Mouse (Mus musculus) embryo, embryonic 11 days (tissue): ENCODE results near the gene Farsa.
"Not testable (repeated sequence)": the region's sequence is repeated elsewhere in the genome, so short reads cannot be mapped to it uniquely, and the experiment has no call there.

Source experiments
- DNase-seq: peaks from one replicate; pipeline ENCODE4 v3.0.0-alpha.2; 2015

The Farsa gene

DNA sequence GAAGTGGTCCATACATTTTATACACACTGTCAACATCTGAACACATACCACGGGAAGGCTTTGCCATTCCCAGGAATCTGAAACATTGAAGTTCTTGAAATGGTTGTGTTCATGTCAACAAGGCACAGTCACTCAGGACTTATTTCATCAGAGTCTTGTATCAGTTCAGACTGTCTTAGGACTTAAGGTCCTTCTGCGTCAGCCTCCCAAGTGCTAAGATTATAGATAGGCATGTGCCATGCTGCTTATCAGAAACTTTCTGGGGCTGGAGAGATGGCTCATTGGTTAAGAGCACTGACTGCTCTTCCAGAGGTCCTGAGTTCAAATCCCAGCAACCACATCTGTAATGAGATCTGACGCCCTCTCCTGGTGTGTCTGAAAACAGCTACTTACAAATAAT lies 17.6 kb downstream of the Farsa start:
- DNase-seq = no peak

DNA sequence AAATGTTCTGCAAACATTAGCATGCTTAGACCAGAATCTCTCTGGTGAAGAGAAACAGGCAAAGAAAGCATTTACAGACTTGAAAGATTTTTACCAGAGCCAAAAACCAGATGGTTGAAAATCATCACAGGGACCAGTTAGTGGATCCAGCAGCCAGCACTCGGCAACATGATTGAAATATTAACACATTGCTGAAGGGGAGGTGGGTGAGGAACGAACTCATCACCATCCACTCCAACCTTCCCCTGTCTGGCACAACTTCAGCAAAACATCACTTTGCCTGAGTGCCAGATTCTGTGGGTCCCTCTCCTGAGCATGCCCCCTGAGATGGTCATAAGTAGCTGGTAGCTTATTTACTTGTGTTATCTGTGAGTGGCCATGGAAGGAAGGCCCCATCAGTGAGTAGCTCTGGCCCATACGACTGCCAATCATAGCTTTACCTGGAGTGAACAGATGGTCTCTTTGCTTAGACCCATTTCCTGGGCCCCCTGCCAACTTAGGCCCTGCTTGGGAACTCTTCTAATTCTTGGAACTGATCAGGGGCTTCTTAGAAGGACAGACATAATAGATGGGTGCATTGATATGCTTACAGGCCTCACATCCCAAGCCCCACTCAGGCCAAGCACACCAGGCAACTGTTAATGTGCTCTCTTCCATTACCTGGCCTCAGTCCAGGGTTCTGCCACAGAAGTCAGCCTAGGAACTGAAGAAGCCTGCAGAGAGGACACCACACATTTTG lies 20.7 kb downstream of the Farsa start:
- DNase-seq = no peak

DNA sequence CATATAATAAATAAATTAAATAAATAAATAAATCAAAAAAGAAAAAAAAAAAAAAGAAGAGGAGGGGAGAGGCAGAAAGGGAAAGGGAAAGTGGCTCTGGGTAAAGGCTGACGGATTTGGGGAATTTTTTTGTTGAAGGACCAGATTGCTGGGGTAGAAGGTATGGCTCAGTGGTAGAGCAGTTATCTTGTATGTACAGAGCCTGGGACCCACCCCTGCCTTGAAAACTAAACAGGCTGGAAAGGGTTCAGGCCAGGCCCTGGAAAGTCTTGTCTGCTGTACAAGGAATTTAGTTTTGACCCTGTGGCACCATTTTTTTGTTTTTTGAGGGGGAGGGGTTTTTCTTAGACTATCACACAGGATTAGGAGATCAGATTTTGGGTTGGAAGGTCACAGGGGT lies 22.1 kb downstream of the Farsa start:
- DNase-seq = no peak

DNA sequence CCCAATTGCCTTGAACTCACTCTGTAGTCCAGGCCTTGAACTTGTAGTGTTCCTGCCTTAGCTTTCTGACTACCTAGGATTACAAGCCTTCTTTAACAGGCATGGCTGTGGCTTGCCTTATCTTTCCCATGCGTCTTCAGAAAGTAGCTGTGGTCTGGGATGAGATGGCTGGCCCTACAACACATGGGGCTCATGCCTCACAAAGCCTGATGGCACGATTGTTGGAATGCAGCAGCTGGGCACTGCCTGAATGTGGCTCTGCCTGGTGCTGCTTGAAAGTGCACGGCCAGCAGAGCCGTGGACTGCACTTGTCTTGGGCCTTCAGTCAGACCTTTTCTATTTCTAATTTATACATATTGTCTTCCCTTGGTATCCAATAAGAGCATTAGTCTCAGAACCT lies 27.9 kb downstream of the Farsa start:
- DNase-seq = no peak

DNA sequence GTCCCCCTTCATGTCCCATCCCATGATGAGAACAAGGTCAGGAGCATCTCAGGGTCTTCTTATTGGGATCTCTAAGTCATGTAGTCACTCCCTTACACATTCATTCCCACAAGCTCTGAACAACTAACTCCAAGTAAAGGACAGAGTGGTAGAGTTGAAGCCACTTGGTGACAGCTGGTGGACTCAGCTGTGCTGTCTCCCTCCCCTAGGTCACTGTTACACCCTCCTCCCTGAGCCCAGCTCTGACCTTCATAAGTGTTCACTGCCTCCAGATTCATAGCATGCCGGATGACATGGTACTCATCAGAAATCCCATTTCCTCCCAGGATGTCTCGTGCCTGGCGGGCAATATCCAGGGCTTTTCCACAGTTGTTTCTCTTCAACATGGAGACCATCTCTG lies 31.5 kb downstream of the Farsa start:
- DNase-seq = no peak

DNA sequence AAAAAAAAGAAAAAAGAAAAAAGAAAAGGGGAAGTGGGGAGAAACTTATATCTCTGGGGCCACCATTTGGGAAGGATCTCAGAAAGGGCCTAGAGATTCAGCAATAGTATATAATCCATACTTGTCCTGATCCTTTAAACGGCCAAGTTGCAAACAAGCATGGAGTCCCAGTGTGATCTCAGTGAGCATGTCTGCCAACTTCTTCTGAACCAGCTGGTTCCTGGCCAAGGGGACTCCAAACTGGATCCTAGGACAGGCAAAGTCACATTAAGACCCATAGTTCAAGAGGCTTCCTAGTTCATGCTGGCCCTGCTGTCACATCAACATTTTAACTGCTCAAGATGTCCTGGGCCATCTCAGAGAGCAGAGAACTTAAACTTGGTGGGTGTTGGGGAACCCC lies 32.4 kb downstream of the Farsa start:
- DNase-seq = no peak

DNA sequence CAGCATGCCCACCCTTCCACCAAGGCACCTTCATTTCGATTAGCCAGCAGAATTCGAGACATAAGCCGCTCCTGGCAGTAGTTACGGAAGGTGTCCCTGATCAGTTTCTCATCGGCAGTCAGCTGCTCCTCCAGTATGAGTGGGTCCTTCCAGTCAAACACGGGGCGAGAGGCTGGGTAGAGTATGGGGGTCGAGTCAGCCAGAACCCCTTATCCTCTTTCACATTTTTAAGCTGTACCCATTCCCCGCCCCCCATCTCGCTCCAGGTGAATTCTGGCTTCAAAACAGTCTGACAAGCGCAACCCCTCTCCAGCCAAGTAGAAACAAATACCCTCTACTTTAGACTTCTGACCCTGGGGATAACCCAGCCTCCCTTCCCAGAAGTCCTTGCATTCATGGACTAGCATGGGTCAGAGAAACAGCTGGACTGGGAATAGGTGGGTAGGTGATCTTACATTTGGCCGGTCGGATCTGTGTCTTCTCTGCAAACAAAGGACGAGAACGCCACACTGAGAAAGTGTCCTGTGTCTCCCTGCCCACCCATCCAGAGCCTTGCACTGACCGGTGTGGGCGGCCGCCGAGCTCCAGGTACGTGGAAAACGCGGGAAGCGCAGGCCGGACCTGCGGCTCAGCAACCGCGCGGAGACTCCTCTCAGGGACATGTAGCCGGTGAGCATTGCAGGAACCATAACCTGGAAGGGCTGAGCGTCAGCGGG lies 36.4 kb downstream of the Farsa start:
- DNase-seq = no peak

DNA sequence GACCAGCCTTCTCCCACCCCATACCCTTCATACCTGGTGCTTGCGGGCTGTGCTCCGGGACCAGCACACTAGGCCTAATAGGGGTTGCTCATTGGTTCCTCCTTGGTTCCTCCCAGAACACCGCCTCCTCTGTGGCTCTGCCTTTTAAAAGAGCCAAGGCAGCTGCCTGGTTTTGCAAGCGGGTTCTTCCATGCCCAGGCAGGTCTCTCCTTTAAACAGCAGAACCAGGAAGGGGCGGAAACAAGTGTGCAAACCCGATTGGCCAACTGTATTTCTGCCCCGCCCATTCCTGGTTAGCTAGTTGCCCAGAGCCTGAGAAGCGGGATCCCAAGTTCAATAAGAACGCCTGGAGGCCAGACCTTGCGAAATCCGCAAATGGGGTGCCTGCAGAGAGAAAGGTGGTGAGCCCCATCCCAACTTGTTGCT lies 36.9 kb downstream of the Farsa start, which contains the start of gene Gcdh:
Gene Gcdh, minus strand, starts transcription at position 213 of the 426 bp plus-strand sequence.
- peak; percentile 96 for DNase-seq

DNA sequence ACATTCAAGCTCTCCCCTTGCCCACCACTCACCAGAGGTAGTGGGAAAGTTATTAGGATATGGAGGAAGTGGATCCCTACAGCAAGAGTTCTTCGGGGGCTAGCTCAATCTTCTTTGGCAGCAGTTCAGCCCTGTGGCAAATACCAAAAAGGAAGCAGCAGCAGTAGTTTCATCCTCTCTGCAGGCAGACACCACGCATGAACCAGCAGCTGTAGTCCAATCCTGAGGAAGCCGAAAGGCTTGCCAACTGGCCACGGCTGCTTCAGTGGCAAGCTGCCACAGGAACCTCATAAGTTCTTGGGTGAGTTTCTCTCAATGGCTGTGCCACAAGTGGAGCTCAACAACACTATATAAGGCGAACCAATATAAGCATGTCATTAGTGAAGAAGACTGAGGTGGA lies 39.2 kb downstream of the Farsa start:
- DNase-seq = no peak

DNA sequence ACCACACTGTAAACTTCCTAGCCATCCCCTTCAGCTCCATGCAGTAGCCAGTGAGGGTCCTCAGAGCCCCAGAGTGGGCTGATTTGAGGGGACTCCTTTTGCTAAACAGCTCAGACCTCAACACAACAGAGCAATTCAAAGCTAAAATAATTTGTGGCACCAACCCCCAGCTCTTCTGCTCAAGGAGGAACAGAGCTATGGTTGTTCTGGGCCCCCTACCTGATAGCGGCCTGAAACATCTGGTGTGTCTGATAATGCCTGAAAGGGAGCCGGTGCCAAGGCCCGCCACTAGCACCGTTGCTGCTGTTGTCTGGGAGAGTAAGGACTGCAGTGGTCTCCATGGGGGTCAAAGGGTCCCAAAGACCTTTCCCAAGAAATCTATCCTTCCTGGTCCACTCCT lies 44.3 kb downstream of the Farsa start:
- no peak for DNase-seq

DNA sequence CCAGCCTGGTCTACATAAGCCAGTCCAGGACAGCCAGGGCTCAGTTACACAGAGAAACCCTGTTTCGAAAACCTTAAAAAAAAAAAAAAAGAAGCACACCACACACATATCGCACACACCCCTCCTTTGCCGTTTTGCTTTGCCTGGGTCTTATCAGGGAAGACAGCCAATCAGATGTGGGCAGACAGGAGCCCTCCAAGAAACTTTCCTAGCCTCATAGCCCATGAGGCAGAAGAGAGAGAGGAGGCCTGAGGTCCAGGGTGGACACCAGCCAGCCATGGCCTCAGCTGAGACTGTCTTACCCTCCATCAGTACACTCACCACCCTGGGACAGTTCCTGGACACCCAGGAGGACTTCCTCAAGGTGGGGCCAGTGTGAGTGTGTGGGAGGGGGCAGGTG lies 45.0 kb downstream of the Farsa start, which contains the start of gene Klf1:
Gene Klf1, plus strand, starts transcription at position 177 of the 400 bp plus-strand sequence.
- DNase-seq = no peak

DNA sequence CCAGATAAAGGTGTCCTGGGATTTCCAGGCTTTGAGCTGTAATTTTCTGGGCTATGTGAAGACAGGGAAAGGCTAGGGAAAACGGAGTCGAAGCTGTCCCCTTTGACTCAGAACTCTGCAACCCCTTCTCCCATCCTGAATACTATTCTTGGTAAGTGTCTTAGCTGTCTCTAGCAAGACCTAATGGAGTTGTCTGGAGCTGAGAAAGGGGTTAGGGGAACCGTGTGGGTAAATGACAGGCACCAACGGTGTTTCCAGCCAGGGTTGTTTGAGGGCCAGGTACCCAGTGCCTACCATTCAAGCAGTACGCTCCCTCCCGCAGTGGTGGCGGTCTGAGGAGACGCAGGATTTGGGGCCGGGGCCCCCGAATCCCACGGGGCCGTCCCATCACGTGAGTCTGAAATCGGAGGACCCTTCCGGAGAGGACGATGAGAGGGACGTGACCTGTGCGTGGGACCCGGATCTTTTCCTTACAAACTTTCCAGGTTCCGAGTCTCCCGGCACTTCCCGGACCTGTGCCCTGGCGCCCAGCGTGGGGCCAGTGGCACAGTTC lies 45.7 kb downstream of the Farsa start:
- DNase-seq = peak; percentile 57

DNA sequence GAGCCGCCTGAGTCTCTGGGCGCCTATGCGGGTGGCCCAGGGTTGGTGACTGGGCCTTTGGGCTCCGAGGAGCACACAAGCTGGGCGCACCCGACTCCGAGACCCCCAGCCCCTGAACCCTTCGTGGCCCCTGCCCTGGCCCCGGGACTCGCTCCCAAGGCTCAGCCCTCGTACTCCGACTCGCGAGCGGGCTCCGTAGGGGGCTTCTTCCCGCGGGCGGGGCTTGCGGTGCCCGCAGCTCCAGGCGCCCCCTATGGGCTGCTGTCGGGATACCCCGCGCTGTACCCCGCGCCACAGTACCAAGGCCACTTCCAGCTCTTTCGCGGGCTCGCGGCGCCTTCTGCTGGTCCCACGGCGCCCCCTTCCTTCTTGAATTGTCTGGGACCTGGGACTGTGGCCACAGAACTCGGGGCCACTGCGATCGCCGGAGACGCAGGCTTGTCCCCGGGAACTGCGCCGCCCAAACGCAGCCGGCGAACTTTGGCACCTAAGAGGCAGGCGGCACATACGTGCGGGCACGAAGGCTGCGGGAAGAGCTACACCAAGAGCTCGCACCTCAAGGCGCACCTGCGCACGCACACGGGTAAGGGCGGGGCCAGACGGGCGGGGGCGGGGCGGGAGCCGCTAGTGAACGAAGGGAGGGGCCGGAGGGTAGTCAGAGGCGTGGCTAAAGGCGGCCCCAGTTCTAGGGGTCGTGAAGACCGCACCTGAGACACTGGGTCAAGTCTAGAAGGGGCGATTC lies 46.3 kb downstream of the Farsa start:
- DNase-seq = peak; percentile 93

DNA sequence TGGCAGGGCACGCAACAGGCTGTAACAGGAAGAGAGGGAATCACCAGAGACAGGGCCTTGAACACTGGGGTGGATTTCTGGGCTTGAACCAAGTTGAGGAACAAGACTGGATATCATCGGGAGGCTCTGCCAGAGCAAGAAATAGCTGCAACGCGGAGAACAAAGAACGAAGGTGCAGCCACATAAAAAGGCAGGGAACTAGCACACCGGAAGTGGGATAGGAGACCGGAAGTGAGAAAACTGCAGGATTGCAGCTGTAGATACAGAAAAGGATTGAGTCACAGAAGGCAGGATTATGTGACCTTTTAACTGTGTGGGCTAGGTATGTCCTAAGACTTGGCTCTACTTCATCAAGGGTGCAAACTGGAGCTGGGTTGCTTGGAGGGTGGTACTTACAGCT lies 47.6 kb downstream of the Farsa start:
- no peak for DNase-seq

DNA sequence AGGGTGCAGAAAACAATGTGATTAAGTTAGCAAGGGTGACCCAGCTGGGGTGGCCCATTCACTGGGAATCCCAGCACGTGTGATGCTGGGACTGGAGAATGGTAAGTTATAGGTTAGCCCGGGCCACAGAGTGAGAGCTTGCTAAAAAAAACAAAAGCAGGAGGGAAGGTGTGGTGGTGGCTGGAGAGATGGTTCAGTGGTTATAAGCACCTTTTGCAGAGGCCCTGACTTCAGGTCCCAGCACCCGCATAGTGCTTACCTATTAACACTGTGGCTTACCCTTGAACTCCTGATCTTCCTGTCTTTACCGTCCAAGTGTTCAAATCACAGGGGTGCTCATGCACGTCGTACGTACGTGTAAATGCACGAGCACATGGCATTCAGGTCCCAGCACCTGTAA lies 50.2 kb downstream of the Farsa start:
- no peak for DNase-seq

DNA sequence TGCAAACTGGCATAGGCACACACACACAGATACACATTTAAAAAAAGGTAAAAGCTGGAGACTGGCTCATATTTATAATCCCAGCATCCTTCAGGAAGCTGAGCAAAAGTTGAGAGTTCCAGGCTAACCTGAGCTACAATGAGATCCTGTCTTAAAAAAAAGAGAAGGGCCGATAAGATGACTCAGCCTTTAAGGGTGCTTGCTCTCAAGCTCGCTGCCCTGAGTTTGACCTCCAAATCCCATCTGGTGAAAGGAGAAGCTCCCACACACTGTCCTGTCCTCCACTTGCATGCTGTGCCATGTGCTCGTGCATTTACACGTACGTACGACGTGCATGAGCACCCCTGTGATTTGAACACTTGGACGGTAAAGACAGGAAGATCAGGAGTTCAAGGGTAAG lies 50.7 kb downstream of the Farsa start:
- no peak for DNase-seq

DNA sequence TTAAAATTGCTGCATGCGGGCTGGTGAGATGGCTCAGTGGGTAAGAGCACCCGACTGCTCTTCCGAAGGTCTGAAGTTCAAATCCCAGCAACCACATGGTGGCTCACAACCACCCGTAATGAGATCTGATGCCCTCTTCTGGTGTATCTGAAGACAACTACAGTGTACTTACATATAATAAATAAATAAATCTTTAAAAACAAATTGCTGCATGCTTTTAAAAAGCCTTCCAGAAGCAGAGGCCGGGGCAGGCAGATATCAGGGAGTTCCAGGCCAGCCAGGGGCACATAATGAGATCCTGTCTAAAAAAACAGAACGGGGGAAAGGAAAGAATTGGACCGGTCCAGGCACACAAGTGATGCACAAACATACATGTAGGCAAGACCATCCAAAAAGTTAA lies 51.2 kb downstream of the Farsa start:
- not testable (repeated sequence) for DNase-seq

DNA sequence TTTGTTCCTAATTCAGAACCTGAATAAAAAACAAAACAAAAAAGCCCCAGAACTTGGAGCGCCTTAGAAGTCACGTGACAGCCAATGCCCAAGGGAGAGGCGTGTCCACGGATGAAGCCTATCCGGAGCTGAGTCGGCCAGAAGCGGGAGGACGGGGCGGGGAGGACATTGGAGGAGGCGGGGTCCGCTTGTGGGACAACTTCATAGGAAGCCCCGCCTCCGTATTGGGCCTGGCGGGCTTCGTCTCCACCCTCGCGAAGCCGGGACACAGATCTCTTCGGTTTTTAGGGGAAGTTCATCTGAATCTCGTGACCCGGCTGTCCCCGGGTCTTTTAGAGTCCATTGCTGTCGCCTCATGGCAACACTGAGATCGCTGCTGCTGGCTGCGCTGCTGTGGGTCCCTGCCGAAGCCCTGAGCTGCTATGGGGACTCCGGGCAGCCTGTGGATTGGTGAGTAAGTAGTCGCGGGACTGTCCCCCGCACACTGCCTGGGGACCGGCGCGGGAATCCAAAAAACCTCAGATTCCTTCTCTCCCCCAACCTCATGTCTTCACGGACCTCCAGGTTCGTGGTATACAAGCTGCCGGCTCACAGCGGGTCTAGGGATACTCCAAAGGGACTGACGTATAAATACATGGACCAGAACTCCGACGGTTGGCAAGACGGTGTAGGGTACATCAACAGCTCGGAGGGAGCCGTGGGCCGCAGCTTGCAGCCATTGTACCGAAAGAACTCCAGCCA lies 51.8 kb downstream of the Farsa start, which contains the start of gene Dnase2a:
Gene Dnase2a, plus strand, starts transcription at position 140 of the 741 bp plus-strand sequence.
- DNase-seq = peak; percentile 99

DNA sequence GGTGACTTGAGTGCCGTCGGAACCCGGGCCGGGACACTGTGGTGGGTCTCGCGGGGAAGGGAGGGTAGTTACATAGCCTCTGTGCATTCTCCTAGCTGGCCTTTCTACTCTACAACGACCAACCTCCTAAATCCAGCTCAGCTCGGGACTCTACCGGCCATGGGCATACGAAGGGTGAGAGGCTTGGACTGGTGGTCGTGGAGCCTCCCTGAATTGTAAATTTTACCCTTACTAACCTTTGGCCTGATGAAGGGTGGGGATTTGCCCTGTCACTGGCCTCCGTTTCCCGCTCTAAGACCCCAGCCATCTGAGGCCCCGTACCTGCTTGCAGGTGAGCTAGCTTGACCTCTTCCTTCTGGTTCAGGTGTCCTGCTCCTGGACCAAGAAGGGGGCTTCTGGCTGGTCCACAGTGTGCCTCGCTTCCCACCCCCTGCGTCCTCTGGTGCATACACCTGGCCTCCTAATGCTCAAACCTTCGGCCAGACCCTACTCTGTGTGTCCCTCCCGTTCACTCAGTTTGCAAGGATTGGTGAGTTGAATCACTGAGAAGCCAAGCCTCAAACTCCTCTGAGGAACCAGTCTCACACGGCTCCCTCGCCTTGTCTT lies 52.5 kb downstream of the Farsa start:
- DNase-seq = no peak

DNA sequence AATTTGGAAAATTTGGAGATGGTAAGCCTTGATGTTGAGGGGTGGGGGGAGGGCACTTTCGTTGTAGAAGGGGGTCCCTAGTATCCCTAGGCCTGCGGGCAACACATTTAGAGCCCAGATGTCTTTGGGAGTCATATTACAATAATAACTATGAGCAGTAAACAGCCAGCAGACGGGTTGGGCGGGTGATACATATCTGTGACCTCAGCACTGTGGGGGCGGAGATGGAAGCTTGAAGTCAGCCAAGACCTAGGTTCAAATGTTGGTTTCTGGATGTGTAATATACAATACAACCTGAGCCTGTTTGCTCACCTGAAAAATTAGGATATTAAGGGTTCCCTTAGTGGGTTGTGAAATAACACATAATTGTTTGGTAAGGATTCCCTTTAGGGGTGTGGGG lies 53.2 kb downstream of the Farsa start:
- no peak for DNase-seq

DNA sequence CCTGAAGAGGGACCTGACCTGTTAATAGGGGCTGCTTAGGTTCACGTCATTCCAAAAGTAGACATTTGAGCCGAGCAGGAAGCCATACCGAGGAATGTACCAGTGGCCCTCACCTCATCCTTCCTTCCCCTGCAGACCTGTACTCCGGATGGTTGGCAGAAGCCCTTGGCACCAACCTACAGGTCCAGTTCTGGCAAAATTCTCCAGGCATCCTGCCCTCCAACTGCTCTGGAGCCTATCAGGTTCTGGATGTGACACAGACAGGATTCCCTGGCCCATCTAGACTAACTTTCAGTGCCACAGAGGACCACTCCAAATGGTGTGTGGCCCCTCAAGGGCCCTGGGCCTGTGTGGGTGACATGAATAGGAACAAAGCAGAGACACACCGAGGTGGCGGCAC lies 53.8 kb downstream of the Farsa start:
- DNase-seq = no peak

DNA sequence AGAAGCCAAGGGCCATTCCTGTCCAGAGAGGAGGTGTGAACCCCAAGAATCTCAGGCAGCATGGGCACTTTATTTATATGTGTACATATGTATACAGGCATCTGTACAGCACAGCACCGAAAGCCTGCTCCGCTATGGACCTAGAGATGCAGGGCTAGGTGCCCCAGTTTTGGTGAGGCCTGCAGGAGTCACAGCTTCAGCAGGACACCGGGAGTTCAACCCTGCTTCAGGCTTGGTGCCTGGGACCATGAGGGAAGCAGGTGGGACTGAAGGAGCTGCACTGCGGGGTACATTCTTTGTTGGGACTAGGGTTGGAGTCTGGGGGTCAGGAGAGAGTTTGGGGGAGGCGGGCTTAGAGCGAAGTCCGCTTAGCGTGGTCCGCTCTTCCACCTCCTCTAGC lies 55.1 kb downstream of the Farsa start:
- no peak for DNase-seq
